Mouse (Mus musculus) heart, postnatal 14 days (tissue): ENCODE results near the gene Ttll9. TPM values are rescaled to one million over a fixed set of nuclear protein-coding genes. Genes with fewer than 3 reads are reported as not detected.

ENCODE experiments used
- DNase-seq, 2 experiments: peaks; one replicate each; pipeline ENCODE4 v3.0.0; 2021 to 2022
- intact Hi-C: fragments of 180-260 bp; cut with DNase I; formaldehyde crosslinking; loops from one replicate; pipeline ENCODE4 v1.15.1; 2025
- total RNA-seq, 2 experiments: library from RNA; stranded (reverse); gene quantifications; 2 replicates each; pipeline ENCODE4 v1.2.3; 2021

Ttll9 gene
- total RNA-seq, 2 experiments from 2014 or later, result not detected

- DNase-seq, result no peak
- intact Hi-C loops, result no loop called here
Measured at GRCm38 (mm10) chr2:153045884-153046299, 83.6 kb downstream of the Ttll9 start.

GRCm38 (mm10) chr2:153047828-153048465, 85.7 kb downstream of the Ttll9 start:
- DNase-seq, result peak; percentile 59 to 73
- intact Hi-C loops, result loop anchor here (1.0 to 2.0 kb wide), 2 partner anchors 33 to 95 kb away; no protein-coding TSS in a partner anchor

GRCm38 (mm10) chr2:153049288-153049996, 87.2 kb downstream of the Ttll9 start:
- no peak for DNase-seq
- intact Hi-C loops, result loop anchor here (2.0 kb wide), 1 partner anchor 31 kb away; no protein-coding TSS in a partner anchor

- intact Hi-C loops, result loop anchor here (2.0 kb wide), 1 partner anchor 31 kb away; no protein-coding TSS in a partner anchor
- no peak for DNase-seq
Measured at GRCm38 (mm10) chr2:153049997-153050358, 87.7 kb downstream of the Ttll9 start.

- intact Hi-C loops, result no loop called here
- DNase-seq, result no peak
Measured at GRCm38 (mm10) chr2:153051095-153051494, 88.8 kb downstream of the Ttll9 start.

GRCm38 (mm10) chr2:153051537-153051936, 89.3 kb downstream of the Ttll9 start:
- DNase-seq, result no peak
- intact Hi-C loops, result no loop called here

GRCm38 (mm10) chr2:153052700-153053351, 90.5 kb downstream of the Ttll9 start:
- no peak for DNase-seq

GRCm38 (mm10) chr2:153053896-153054295, 91.6 kb downstream of the Ttll9 start:
- intact Hi-C loops, result no loop called here
- DNase-seq, result no peak

More at GRCm38 (mm10) chr2:153052700-153053351, 90.5 kb downstream of the Ttll9 start:
- intact Hi-C loops, result no loop called here

GRCm38 (mm10) chr2:153055270-153055920, 93.1 kb downstream of the Ttll9 start:
- no peak for DNase-seq
- intact Hi-C loops, result no loop called here

Other genes starting within 250 kb of the Ttll9 start
- gene Id1, start 226.2 kb upstream of the Ttll9 start, total RNA-seq, result 10 to 100 TPM; 82.1 to 85.3 TPM
- 10 to 100 TPM; 17.8 to 19.1 TPM for gene Cox4i2, start 208.3 kb upstream of the Ttll9 start, total RNA-seq
- gene Bcl2l1, start 130.8 kb upstream of the Ttll9 start, total RNA-seq, result 10 to 100 TPM; 79.8 to 92.2 TPM
- gene Tpx2, start 114.5 kb upstream of the Ttll9 start, total RNA-seq, result 1 to 10 TPM; 4.4 to 8.5 TPM
- gene Mylk2, start 51.1 kb upstream of the Ttll9 start, total RNA-seq, result under 1 TPM; 0.34 to 0.41 TPM
- gene Foxs1, start 29.3 kb upstream of the Ttll9 start, total RNA-seq, result 1 to 10 TPM; 6.0 to 6.7 TPM
- gene Dusp15, start 10.8 kb upstream of the Ttll9 start, total RNA-seq, result under 1 TPM in 1 of 2 experiments, not detected in 1; 0.22 TPM
- 10 to 100 TPM; 91.1 to 98.4 TPM for gene Pdrg1, start 52.9 kb downstream of the Ttll9 start, total RNA-seq
- not detected for gene Xkr7, start 69.4 kb downstream of the Ttll9 start, total RNA-seq
- gene Ccm2l, start 103.5 kb downstream of the Ttll9 start, total RNA-seq, result 10 to 100 TPM; 23.1 to 25.4 TPM
- gene Hck, start 146.0 kb downstream of the Ttll9 start, total RNA-seq, result 1 to 10 TPM in 1 of 2 experiments, under 1 TPM in 1; 0.73 to 1.1 TPM
- gene Tm9sf4, start 198.8 kb downstream of the Ttll9 start, total RNA-seq, result 10 to 100 TPM; 51.4 to 57.0 TPM